Mouse (Mus musculus) myocyte (in vitro differentiated cells): ENCODE data around the gene Arid3b. TPM values are rescaled to one million over a fixed set of nuclear protein-coding genes. Genes with fewer than 3 reads are reported as not detected.

ENCODE experiments used
- H3K27me3 ChIP-seq: one replicate; pipeline ENCODE4 v1.6.1; 2011; ENCODE audit not compliant: control insufficient read depth, insufficient read depth, insufficient read length
- H3K36me3 ChIP-seq: one replicate; pipeline ENCODE4 v1.6.1; 2011; ENCODE audit not compliant: control insufficient read depth, insufficient read depth
- H3K4me2 ChIP-seq: one replicate; pipeline ENCODE4 v1.6.1; 2011; ENCODE audit warnings: low read depth, control low read depth
- H3K4me3 ChIP-seq: one replicate; pipeline ENCODE4 v1.5.1; 2011; ENCODE audit warnings: mild to moderate bottlenecking, control low read depth, moderate library complexity
- H3K79me2 ChIP-seq: one replicate; pipeline ENCODE4 v1.6.1; 2011; ENCODE audit not compliant: control insufficient read depth, insufficient read depth
- H3ac ChIP-seq: one replicate; pipeline ENCODE4 v1.6.1; 2011; ENCODE audit not compliant: control insufficient read depth, insufficient read length
- CEBPB ChIP-seq: IDR thresholded peaks from 2 replicates; pipeline ENCODE4 v1.6.1; 2011; ENCODE audit warnings: mild to moderate bottlenecking, moderate library complexity; ENCODE audit not compliant: poor library complexity, insufficient read depth, severe bottlenecking
- E2F4 ChIP-seq: IDR thresholded peaks from one replicate; pipeline ENCODE4 v1.6.1; 2011; ENCODE audit warnings: mild to moderate bottlenecking, control low read depth, moderate library complexity; ENCODE audit not compliant: insufficient read depth
- MAX ChIP-seq: IDR thresholded peaks from one replicate; pipeline ENCODE4 v1.6.1; 2011; ENCODE audit warnings: low read depth, mild to moderate bottlenecking, control low read depth
- MYOD1 ChIP-seq, 3 experiments: IDR thresholded peaks; one replicate each; pipeline ENCODE4 v1.6.1; 2011; ENCODE audit warnings: control low read depth in 2 of 3, low read depth in 2 of 3, mild to moderate bottlenecking in 2 of 3, moderate library complexity in 1 of 3; ENCODE audit not compliant: insufficient read length in 2 of 3, control insufficient read depth in 1 of 3
- MYOG ChIP-seq, 3 experiments: IDR thresholded peaks; one replicate each; pipeline ENCODE4 v1.6.1; 2011; ENCODE audit warnings: control low read depth in 2 of 3, low read depth in 2 of 3, mild to moderate bottlenecking in 2 of 3; ENCODE audit not compliant: insufficient read length in 2 of 3, control insufficient read depth in 1 of 3, insufficient read depth in 1 of 3
- POLR2A ChIP-seq: IDR thresholded peaks from one replicate; pipeline ENCODE4 v1.6.1; 2011; ENCODE audit warnings: low read depth, mild to moderate bottlenecking, control low read depth, moderate library complexity; ENCODE audit not compliant: insufficient read length
- POLR2AphosphoS2 ChIP-seq: IDR thresholded peaks from one replicate; pipeline ENCODE4 v1.6.1; 2011; ENCODE audit warnings: low read depth, control low read depth; ENCODE audit not compliant: insufficient read length
- REST ChIP-seq: IDR thresholded peaks from one replicate; pipeline ENCODE4 v1.6.1; 2011; ENCODE audit warnings: mild to moderate bottlenecking, control low read depth, moderate library complexity; ENCODE audit not compliant: insufficient read depth, insufficient read length
- SRF ChIP-seq: IDR thresholded peaks from one replicate; pipeline ENCODE4 v1.6.1; 2011; ENCODE audit warnings: low read depth; ENCODE audit not compliant: control insufficient read depth, insufficient read length
- TCF12 ChIP-seq: IDR thresholded peaks from one replicate; pipeline ENCODE4 v1.6.1; 2011; ENCODE audit warnings: mild to moderate bottlenecking, control low read depth; ENCODE audit not compliant: poor library complexity, insufficient read depth, severe bottlenecking
- TCF3 ChIP-seq: IDR thresholded peaks from one replicate; pipeline ENCODE4 v1.6.1; 2011; ENCODE audit warnings: low read depth, control low read depth; ENCODE audit not compliant: insufficient read length
- USF1 ChIP-seq: IDR thresholded peaks from one replicate; pipeline ENCODE4 v1.6.1; 2011; ENCODE audit warnings: low read depth, mild to moderate bottlenecking, control low read depth, moderate library complexity
- polyA plus RNA-seq: library from polyadenylated mRNA; unstranded; fragments of >200 nt; fragmentation: generic; extraction: Trizol; gene quantifications from one replicate; pipeline ENCODE4 v1.2.1, GENCODE M21; 2012; ENCODE audit warnings: missing spikeins

The Arid3b gene
- polyA plus RNA-seq, 1 experiment = 1.5 TPM

DNA sequence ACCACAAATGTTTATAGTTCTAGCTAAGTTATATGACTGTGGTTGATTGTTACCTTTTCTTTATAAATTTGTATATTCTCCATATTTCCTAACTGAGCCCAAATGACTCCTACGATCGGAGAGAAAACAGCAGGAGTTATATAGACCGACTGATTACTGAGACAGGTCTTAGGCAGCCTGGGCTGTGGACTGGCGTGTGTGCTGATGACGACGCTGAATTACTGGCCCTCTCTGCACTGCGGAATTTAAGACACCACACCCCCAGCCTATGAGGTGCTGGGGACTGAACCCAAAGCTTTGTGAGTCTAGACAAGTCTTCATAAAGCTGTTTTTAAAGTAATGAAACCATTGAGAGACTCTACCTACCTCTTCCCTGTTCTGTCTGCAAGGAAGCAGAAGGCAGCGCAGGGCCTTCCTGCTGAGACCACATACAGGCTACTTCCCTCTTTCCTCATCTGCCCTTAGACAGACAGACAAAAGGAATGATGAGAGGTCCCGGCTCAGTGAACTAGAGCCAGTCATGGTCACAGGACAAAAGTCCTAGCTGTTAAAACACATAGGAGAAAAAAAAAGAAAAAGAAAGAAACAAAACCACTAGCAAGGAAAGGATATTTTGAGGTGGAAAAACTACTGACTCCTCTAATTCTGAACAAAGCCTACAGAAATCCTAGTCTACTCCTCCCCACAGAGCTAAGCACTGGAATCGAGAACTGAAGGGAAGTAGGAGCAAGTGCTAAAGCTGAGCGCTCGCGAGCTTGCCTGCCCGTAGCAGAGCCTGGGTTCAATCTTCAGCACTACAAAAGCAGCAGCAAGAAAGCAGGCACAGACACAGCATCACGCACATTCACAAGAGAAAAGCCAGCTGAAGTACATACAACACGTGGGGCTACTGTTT is 16.2 kb downstream of the Arid3b start:
- no peaks in the 10 kb centered on the region for H3K27me3 ChIP-seq
- H3ac ChIP-seq = no peak overlapping the region
- H3K79me2 ChIP-seq = no peaks in the 10 kb centered on the region
- TF ChIP-seq TCF3 (no peak), REST (no peak), CEBPB (no peak), MYOG (IDR thresholded peaks at IDR 0.05; ENCODE audit: control insufficient read depth in 1 of 3, insufficient read depth in 1 of 3, insufficient read length in 2 of 3, low read depth in 2 of 3) (no peak), TCF12 (no peak), SRF (no peak), MAX (no peak), E2F4 (no peak), USF1 (no peak), MYOD1 (IDR thresholded peaks at IDR 0.05; ENCODE audit: control insufficient read depth in 1 of 3, insufficient read length in 2 of 3, low read depth in 2 of 3) (no peak), POLR2A (no peak), POLR2AphosphoS2 (no peak)
- H3K4me2 ChIP-seq = no peak overlapping the region
- H3K4me3 ChIP-seq = no peak overlapping the region
- no peaks in the 10 kb centered on the region for H3K36me3 ChIP-seq

- H3K4me3 ChIP-seq = no peak overlapping the region
- no peak overlapping the region for H3ac ChIP-seq
- no peaks in the 10 kb centered on the region for H3K27me3 ChIP-seq
- TF ChIP-seq POLR2AphosphoS2 (no peak), E2F4 (no peak), REST (no peak), USF1 (no peak), CEBPB (no peak), TCF3 (no peak)
- no peaks in the 10 kb centered on the region for H3K79me2 ChIP-seq
- H3K4me2 ChIP-seq = peak overlapping the region; percentile 20
- H3K36me3 ChIP-seq = no peaks in the 10 kb centered on the region
These were observed 19.3 kb downstream of the Arid3b start for GRCm38 (mm10) chr9:57817220-57817667.

- Histone ChIP-seq H3K4me3 (no peak overlapping the region), H3K27me3 (no peaks in the 10 kb centered on the region), H3K79me2 (no peaks in the 10 kb centered on the region), H3K4me2 (no peak overlapping the region), H3K36me3 (no peaks in the 10 kb centered on the region), H3ac (no peak overlapping the region)
- TF ChIP-seq E2F4 = no peak
- no peak for TF ChIP-seq MAX
- no peak for TF ChIP-seq USF1
- no peak for TF ChIP-seq CEBPB
- no peak for TF ChIP-seq MYOD1 (IDR thresholded peaks at IDR 0.05; ENCODE audit: control insufficient read depth in 1 of 3, insufficient read length in 2 of 3, low read depth in 2 of 3)
- no peak for TF ChIP-seq SRF
- no peak for TF ChIP-seq POLR2AphosphoS2
- no peak for TF ChIP-seq MYOG (IDR thresholded peaks at IDR 0.05; ENCODE audit: control insufficient read depth in 1 of 3, insufficient read depth in 1 of 3, insufficient read length in 2 of 3, low read depth in 2 of 3)
- no peak for TF ChIP-seq TCF12
- TF ChIP-seq POLR2A = no peak
- no peak for TF ChIP-seq REST
- TF ChIP-seq TCF3 = no peak
These were observed 21.7 kb downstream of the Arid3b start for GRCm38 (mm10) chr9:57814866-57815265.

DNA sequence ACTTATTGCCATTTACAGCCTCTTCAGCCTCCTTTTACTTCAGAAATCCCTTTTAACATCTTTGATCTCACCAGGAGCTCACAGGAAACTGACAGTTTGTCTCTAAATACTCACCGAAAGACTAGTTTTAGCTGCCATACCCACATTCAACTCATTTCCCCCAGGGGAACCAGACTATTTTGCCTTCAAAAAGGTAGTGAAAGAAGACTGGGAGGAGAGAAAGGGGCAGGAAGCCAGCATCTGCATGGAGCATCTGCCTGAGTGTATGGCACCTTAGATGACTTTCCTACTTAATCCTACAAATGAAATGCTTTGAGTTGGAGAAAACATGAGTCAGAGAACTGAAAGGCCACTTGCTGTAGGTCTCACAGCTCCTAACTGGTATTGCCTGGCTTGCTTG is 22.6 kb downstream of the Arid3b start:
- H3K27me3 ChIP-seq = no peaks in the 10 kb centered on the region
- no peak overlapping the region for H3K4me3 ChIP-seq
- TF ChIP-seq POLR2AphosphoS2 = no peak
- TF ChIP-seq SRF = no peak
- H3K36me3 ChIP-seq = no peaks in the 10 kb centered on the region
- H3K79me2 ChIP-seq = no peaks in the 10 kb centered on the region
- H3ac ChIP-seq = no peak overlapping the region
- H3K4me2 ChIP-seq = no peak overlapping the region

DNA sequence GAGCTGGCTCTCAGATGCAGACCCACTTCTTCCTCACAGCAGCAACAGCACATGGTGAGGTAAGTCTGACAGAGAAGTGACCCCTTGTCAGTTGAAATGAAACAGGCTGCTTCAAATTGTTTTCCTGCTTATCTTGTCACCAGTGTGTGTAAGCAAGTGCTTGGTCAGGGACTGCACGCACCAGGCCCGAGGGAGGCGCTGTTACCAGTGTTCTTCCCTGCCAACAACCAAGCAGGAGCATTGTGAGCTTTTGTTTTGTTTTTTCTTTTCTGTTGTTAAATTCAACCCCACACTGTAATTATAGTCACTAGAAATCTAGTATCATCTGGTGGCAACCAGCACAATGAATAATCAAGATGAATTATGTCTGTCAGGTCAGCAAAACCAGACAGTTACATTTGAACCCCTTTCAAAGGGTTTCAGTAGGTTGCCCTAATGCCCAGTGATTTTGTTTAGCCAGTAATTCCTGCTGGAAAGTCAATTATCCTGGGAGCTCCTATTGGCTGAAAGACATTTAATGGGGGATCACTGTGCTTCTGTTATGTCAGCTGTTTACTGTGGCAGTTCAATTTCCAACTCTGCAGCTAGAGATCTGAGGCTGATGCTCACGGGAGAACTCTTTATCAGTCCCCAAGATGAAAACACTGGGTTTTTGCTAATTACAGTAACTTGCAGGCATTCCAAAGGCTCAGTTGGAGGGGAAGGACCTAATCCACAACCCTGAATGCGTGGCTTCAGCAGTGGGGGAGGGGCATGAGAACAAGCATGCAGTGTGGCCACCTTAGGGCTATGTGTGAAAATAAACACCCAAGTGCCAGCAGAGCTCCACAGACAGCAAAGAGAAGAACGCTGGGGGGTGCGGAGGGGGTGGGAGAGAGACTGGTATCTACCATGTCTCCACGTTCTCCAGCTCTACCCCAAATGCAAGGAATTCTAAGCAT is 24.5 kb downstream of the Arid3b start:
- Histone ChIP-seq H3K4me2 (no peak overlapping the region), H3K36me3 (no peaks in the 10 kb centered on the region), H3K79me2 (no peaks in the 10 kb centered on the region), H3ac (no peak overlapping the region), H3K4me3 (no peak overlapping the region), H3K27me3 (no peaks in the 10 kb centered on the region)
- TF ChIP-seq TCF3 = no peak
- no peak for TF ChIP-seq CEBPB
- no peak for TF ChIP-seq MYOG (IDR thresholded peaks at IDR 0.05; ENCODE audit: control insufficient read depth in 1 of 3, insufficient read depth in 1 of 3, insufficient read length in 2 of 3, low read depth in 2 of 3)
- TF ChIP-seq SRF = no peak
- TF ChIP-seq MYOD1 (IDR thresholded peaks at IDR 0.05; ENCODE audit: control insufficient read depth in 1 of 3, insufficient read length in 2 of 3, low read depth in 2 of 3) = no peak
- TF ChIP-seq REST = no peak
- no peak for TF ChIP-seq USF1
- no peak for TF ChIP-seq POLR2AphosphoS2
